Mouse (Mus musculus): ENCODE measurements around the gene Sec14l4. TPM values are rescaled to one million over a fixed set of nuclear protein-coding genes. Genes with fewer than 3 reads are reported as not detected.
"Not testable (repeated sequence)": the region's sequence is repeated elsewhere in the genome, so short reads cannot be mapped to it uniquely, and the experiment has no call there.

Sec14l4 gene
- polyA plus RNA-seq, 1 experiment from 2014 or later, result not detected

GRCm38 (mm10) chr11:3997978-3998720 is 33.1 kb upstream of the Sec14l4 start:
- no peak overlapping the region; the same call in 1 of the 2 replicates for H3K9ac ChIP-seq
- no peaks in the 10 kb centered on the region for H3K9me3 ChIP-seq
- peaks cover 44% of the 10 kb centered on the region for H3K27me3 ChIP-seq
- H3K4me1 ChIP-seq, result peaks cover 6% of the 10 kb centered on the region; the same call in 1 of the 2 replicates
- H3K27ac ChIP-seq, result no peak overlapping the region
- H3K4me2 ChIP-seq (replicated peaks), result peak overlapping the region; percentile 51
- ATAC-seq (ENCODE audit: insufficient number of reproducible peaks, insufficient read depth, low FRiP score, low TSS enrichment), result no peak
- peak overlapping the region; percentile 30 for H3K4me3 ChIP-seq
- 6% methylated on average over 66 of the region's 66 CpGs for WGBS
- no peaks in the 10 kb centered on the region for H3K36me3 ChIP-seq

- Histone ChIP-seq H3K4me1 (peaks cover 6% of the 10 kb centered on the region; the same call in 1 of the 2 replicates), H3K36me3 (no peaks in the 10 kb centered on the region), H3K9me3 (no peaks in the 10 kb centered on the region), H3K27ac (no peak overlapping the region), H3K27me3 (peaks cover 44% of the 10 kb centered on the region), H3K9ac (no peak overlapping the region), H3K4me2 (replicated peaks) (no peak overlapping the region), H3K4me3 (no peak overlapping the region)
- WGBS, result 49% methylated on average over 5 of the region's 5 CpGs
- no peak for ATAC-seq (ENCODE audit: insufficient number of reproducible peaks, insufficient read depth, low FRiP score, low TSS enrichment)
These were observed 31.7 kb upstream of the Sec14l4 start for GRCm38 (mm10) chr11:3999547-3999946.

GRCm38 (mm10) chr11:4001603-4002002 is 29.7 kb upstream of the Sec14l4 start:
- Histone ChIP-seq H3K36me3 (no peaks in the 10 kb centered on the region), H3K4me2 (replicated peaks) (no peak overlapping the region), H3K4me1 (peaks cover 6% of the 10 kb centered on the region; the same call in 1 of the 2 replicates), H3K4me3 (no peak overlapping the region), H3K9me3 (no peaks in the 10 kb centered on the region), H3K27me3 (peaks cover 41% of the 10 kb centered on the region), H3K9ac (no peak overlapping the region), H3K27ac (no peak overlapping the region)
- no peak for ATAC-seq (ENCODE audit: insufficient number of reproducible peaks, insufficient read depth, low FRiP score, low TSS enrichment)
- 9% methylated on average over 5 of the region's 5 CpGs for WGBS

- H3K9me3 ChIP-seq, result no peaks in the 10 kb centered on the region
- ATAC-seq (ENCODE audit: insufficient number of reproducible peaks, insufficient read depth, low FRiP score, low TSS enrichment), result no peak
- H3K4me3 ChIP-seq, result no peak overlapping the region
- WGBS, result 62% methylated on average over 5 of the region's 5 CpGs
- H3K4me2 ChIP-seq (replicated peaks), result no peak overlapping the region
- H3K27me3 ChIP-seq, result peaks cover 6% of the 10 kb centered on the region; the same call in 1 of the 2 replicates
- no peak overlapping the region for H3K27ac ChIP-seq
- H3K36me3 ChIP-seq, result no peaks in the 10 kb centered on the region
- no peaks in the 10 kb centered on the region for H3K4me1 ChIP-seq
- no peak overlapping the region for H3K9ac ChIP-seq
These were observed 25.9 kb upstream of the Sec14l4 start for GRCm38 (mm10) chr11:4005220-4005805.

GRCm38 (mm10) chr11:4006462-4006861 is 24.8 kb upstream of the Sec14l4 start:
- H3K4me3 ChIP-seq, result no peak overlapping the region
- H3K4me2 ChIP-seq (replicated peaks), result no peak overlapping the region
- no peaks in the 10 kb centered on the region for H3K27me3 ChIP-seq
- no peak overlapping the region for H3K27ac ChIP-seq
- no peak overlapping the region for H3K9ac ChIP-seq
- WGBS, result 85% methylated on average over 3 of the region's 3 CpGs
- H3K36me3 ChIP-seq, result no peaks in the 10 kb centered on the region
- no peaks in the 10 kb centered on the region for H3K4me1 ChIP-seq
- no peaks in the 10 kb centered on the region for H3K9me3 ChIP-seq
- no peak for ATAC-seq (ENCODE audit: insufficient number of reproducible peaks, insufficient read depth, low FRiP score, low TSS enrichment)

GRCm38 (mm10) chr11:4012616-4013015 is 18.6 kb upstream of the Sec14l4 start:
- Histone ChIP-seq H3K9ac (no peak overlapping the region), H3K36me3 (no peaks in the 10 kb centered on the region), H3K9me3 (0 out of 2 replicates have a peak, but pooled peaks cover 4% of the 10 kb centered on the region), H3K4me2 (replicated peaks) (no peak overlapping the region), H3K4me3 (no peak overlapping the region), H3K27ac (no peak overlapping the region), H3K4me1 (no peaks in the 10 kb centered on the region), H3K27me3 (no peaks in the 10 kb centered on the region)
- no peak for ATAC-seq (ENCODE audit: insufficient number of reproducible peaks, insufficient read depth, low FRiP score, low TSS enrichment)
- 65% methylated on average over 1 of the region's 1 CpGs for WGBS

- not testable (repeated sequence) for ATAC-seq (ENCODE audit: insufficient number of reproducible peaks, insufficient read depth, low FRiP score, low TSS enrichment); H3K9me3 ChIP-seq; H3K27me3 ChIP-seq; H3K4me1 ChIP-seq; H3K27ac ChIP-seq; H3K4me3 ChIP-seq; H3K4me2 ChIP-seq (replicated peaks); H3K9ac ChIP-seq; H3K36me3 ChIP-seq
- WGBS, result 90% methylated on average over 14 of the region's 14 CpGs
These were observed 15.5 kb upstream of the Sec14l4 start for GRCm38 (mm10) chr11:4015796-4016195.

GRCm38 (mm10) chr11:4022111-4022510 is 9.2 kb upstream of the Sec14l4 start:
- not testable (repeated sequence) for H3K27me3 ChIP-seq; H3K4me1 ChIP-seq; ATAC-seq (ENCODE audit: insufficient number of reproducible peaks, insufficient read depth, low FRiP score, low TSS enrichment); H3K4me3 ChIP-seq; H3K27ac ChIP-seq; H3K9me3 ChIP-seq; H3K36me3 ChIP-seq; H3K9ac ChIP-seq; H3K4me2 ChIP-seq (replicated peaks)
- WGBS, result 90% methylated on average over 13 of the region's 13 CpGs

GRCm38 (mm10) chr11:4023321-4023720 is 7.9 kb upstream of the Sec14l4 start:
- no peak overlapping the region for H3K4me2 ChIP-seq (replicated peaks)
- H3K36me3 ChIP-seq, result no peaks in the 10 kb centered on the region
- no peaks in the 10 kb centered on the region for H3K27me3 ChIP-seq
- no peaks in the 10 kb centered on the region for H3K4me1 ChIP-seq
- WGBS, result 73% methylated on average over 2 of the region's 2 CpGs
- no peak overlapping the region for H3K9ac ChIP-seq
- no peak overlapping the region for H3K27ac ChIP-seq
- no peak overlapping the region for H3K4me3 ChIP-seq
- no peaks in the 10 kb centered on the region for H3K9me3 ChIP-seq
- ATAC-seq (ENCODE audit: insufficient number of reproducible peaks, insufficient read depth, low FRiP score, low TSS enrichment), result no peak

GRCm38 (mm10) chr11:4027066-4027465 is 4.2 kb upstream of the Sec14l4 start:
- Histone ChIP-seq H3K4me1 (no peaks in the 10 kb centered on the region), H3K36me3 (no peaks in the 10 kb centered on the region), H3K27me3 (peaks cover 13% of the 10 kb centered on the region), H3K27ac (no peak overlapping the region), H3K4me2 (replicated peaks) (no peak overlapping the region), H3K9me3 (no peaks in the 10 kb centered on the region), H3K9ac (no peak overlapping the region), H3K4me3 (no peak overlapping the region)
- WGBS, result 79% methylated on average over 8 of the region's 8 CpGs
- no peak for ATAC-seq (ENCODE audit: insufficient number of reproducible peaks, insufficient read depth, low FRiP score, low TSS enrichment)

GRCm38 (mm10) chr11:4027561-4028334 is 3.5 kb upstream of the Sec14l4 start:
- WGBS, result 78% methylated on average over 9 of the region's 9 CpGs
- no peak overlapping the region for H3K4me2 ChIP-seq (replicated peaks)

GRCm38 (mm10) chr11:4029343-4029742 is 1.9 kb upstream of the Sec14l4 start:
- Histone ChIP-seq H3K9me3 (no peaks in the 10 kb centered on the region), H3K4me3 (no peak overlapping the region), H3K27me3 (peaks cover 13% of the 10 kb centered on the region), H3K9ac (no peak overlapping the region), H3K27ac (no peak overlapping the region), H3K4me1 (no peaks in the 10 kb centered on the region), H3K36me3 (no peaks in the 10 kb centered on the region), H3K4me2 (replicated peaks) (no peak overlapping the region)
- WGBS, result 73% methylated on average over 4 of the region's 4 CpGs
- ATAC-seq (ENCODE audit: insufficient number of reproducible peaks, insufficient read depth, low FRiP score, low TSS enrichment), result no peak

More at GRCm38 (mm10) chr11:4027561-4028334, 3.5 kb upstream of the Sec14l4 start:
- ATAC-seq (ENCODE audit: insufficient number of reproducible peaks, insufficient read depth, low FRiP score, low TSS enrichment), result no peak
- Histone ChIP-seq H3K27ac (no peak overlapping the region), H3K27me3 (peaks cover 13% of the 10 kb centered on the region), H3K9ac (no peak overlapping the region), H3K9me3 (no peaks in the 10 kb centered on the region), H3K4me3 (no peak overlapping the region), H3K4me1 (no peaks in the 10 kb centered on the region), H3K36me3 (no peaks in the 10 kb centered on the region)
